Mouse (Mus musculus): ENCODE results near the gene Ccr3. TPM values are rescaled to one million over a fixed set of nuclear protein-coding genes. Genes with fewer than 3 reads are reported as not detected.
"Not testable (repeated sequence)": the region's sequence is repeated elsewhere in the genome, so short reads cannot be mapped to it uniquely, and the experiment has no call there.

The Ccr3 gene
- total RNA-seq, 1 experiment: not detected

- Histone ChIP-seq H3K9me3 (ENCODE audit: control insufficient read depth, insufficient read depth, low read depth, low read length) (no peaks in the 10 kb centered on the region), H3K27ac (ENCODE audit: insufficient read depth, low read depth, low read length, poor library complexity, severe bottlenecking) (no peak overlapping the region), H3K4me3 (ENCODE audit: insufficient read depth in 1 of 2, low read depth in 1 of 2, low read length in 2 of 2, poor library complexity in 1 of 2, severe bottlenecking in 1 of 2) (no peak overlapping the region), H3K36me3 (ENCODE audit: control insufficient read depth, insufficient read depth, low read length, poor library complexity, severe bottlenecking) (no peaks in the 10 kb centered on the region), H3K9ac (ENCODE audit: insufficient read depth, low read depth, low read length, poor library complexity, severe bottlenecking) (no peak overlapping the region), H3K4me1 (ENCODE audit: control insufficient read depth in 2 of 2, insufficient read depth in 2 of 2, low read length in 2 of 2, poor library complexity in 1 of 2) (no peaks in the 10 kb centered on the region)
- TF ChIP-seq ZC3H11A (IDR thresholded peaks at IDR 0.05; ENCODE audit: borderline replicate concordance, low read depth, low read length): no peak
- TF ChIP-seq HCFC1 (IDR thresholded peaks at IDR 0.05; ENCODE audit: borderline replicate concordance, insufficient read depth, low read length): no peak
- TF ChIP-seq MAFK (IDR thresholded peaks at IDR 0.05; ENCODE audit: insufficient read depth, low read depth, low read length): no peak
- no peak for TF ChIP-seq CHD2 (IDR thresholded peaks at IDR 0.05; ENCODE audit: low read depth, low read length)
- TF ChIP-seq ZNF384 (IDR thresholded peaks at IDR 0.05; ENCODE audit: low read depth, low read length): no peak
- no peak for DNase-seq (ENCODE audit: low read depth, low spot score)
- in situ Hi-C loops (cut with MboI; ENCODE audit: low sequenced_read_pairs in 2 of 2, unreplicated experiment in 2 of 2): no loop called here
Measured at GRCm38 (mm10) chr9:124056158-124056709, 34.5 kb downstream of the Ccr3 start.

GRCm38 (mm10) chr9:124059660-124060352, 38.0 kb downstream of the Ccr3 start:
- H3K36me3 ChIP-seq (ENCODE audit: control insufficient read depth, insufficient read depth, low read length, poor library complexity, severe bottlenecking): no peaks in the 10 kb centered on the region

GRCm38 (mm10) chr9:124061474-124062432, 40.0 kb downstream of the Ccr3 start:
- in situ Hi-C loops (cut with MboI; ENCODE audit: low sequenced_read_pairs in 2 of 2, unreplicated experiment in 2 of 2); DNase-seq (ENCODE audit: low read depth, low spot score); H3K9me3 ChIP-seq (ENCODE audit: control insufficient read depth, insufficient read depth, low read depth, low read length); H3K4me3 ChIP-seq (ENCODE audit: insufficient read depth in 1 of 2, low read depth in 1 of 2, low read length in 2 of 2, poor library complexity in 1 of 2, severe bottlenecking in 1 of 2); H3K36me3 ChIP-seq (ENCODE audit: control insufficient read depth, insufficient read depth, low read length, poor library complexity, severe bottlenecking); H3K4me1 ChIP-seq (ENCODE audit: control insufficient read depth in 2 of 2, insufficient read depth in 2 of 2, low read length in 2 of 2, poor library complexity in 1 of 2); H3K27ac ChIP-seq (ENCODE audit: insufficient read depth, low read depth, low read length, poor library complexity, severe bottlenecking); H3K9ac ChIP-seq (ENCODE audit: insufficient read depth, low read depth, low read length, poor library complexity, severe bottlenecking): not testable (repeated sequence)

More at GRCm38 (mm10) chr9:124059660-124060352, 38.0 kb downstream of the Ccr3 start:
- no peak overlapping the region for H3K9ac ChIP-seq (ENCODE audit: insufficient read depth, low read depth, low read length, poor library complexity, severe bottlenecking)
- no peak overlapping the region for H3K4me3 ChIP-seq (ENCODE audit: insufficient read depth in 1 of 2, low read depth in 1 of 2, low read length in 2 of 2, poor library complexity in 1 of 2, severe bottlenecking in 1 of 2)
- no peak overlapping the region for H3K27ac ChIP-seq (ENCODE audit: insufficient read depth, low read depth, low read length, poor library complexity, severe bottlenecking)
- in situ Hi-C loops (cut with MboI; ENCODE audit: low sequenced_read_pairs in 2 of 2, unreplicated experiment in 2 of 2): no loop called here
- DNase-seq (ENCODE audit: low read depth, low spot score): no peak
- no peaks in the 10 kb centered on the region for H3K9me3 ChIP-seq (ENCODE audit: control insufficient read depth, insufficient read depth, low read depth, low read length)
- TF ChIP-seq ZC3H11A (IDR thresholded peaks at IDR 0.05; ENCODE audit: borderline replicate concordance, low read depth, low read length): no peak
- no peak for TF ChIP-seq HCFC1 (IDR thresholded peaks at IDR 0.05; ENCODE audit: borderline replicate concordance, insufficient read depth, low read length)
- TF ChIP-seq CHD2 (IDR thresholded peaks at IDR 0.05; ENCODE audit: low read depth, low read length): no peak
- TF ChIP-seq MAFK (IDR thresholded peaks at IDR 0.05; ENCODE audit: insufficient read depth, low read depth, low read length): no peak
- H3K4me1 ChIP-seq (ENCODE audit: control insufficient read depth in 2 of 2, insufficient read depth in 2 of 2, low read length in 2 of 2, poor library complexity in 1 of 2): no peaks in the 10 kb centered on the region

GRCm38 (mm10) chr9:124066572-124067103, 44.9 kb downstream of the Ccr3 start:
- DNase-seq (ENCODE audit: low read depth, low spot score): no peak
- Histone ChIP-seq H3K4me1 (ENCODE audit: control insufficient read depth in 2 of 2, insufficient read depth in 2 of 2, low read length in 2 of 2, poor library complexity in 1 of 2) (no peaks in the 10 kb centered on the region), H3K36me3 (ENCODE audit: control insufficient read depth, insufficient read depth, low read length, poor library complexity, severe bottlenecking) (no peaks in the 10 kb centered on the region), H3K27ac (ENCODE audit: insufficient read depth, low read depth, low read length, poor library complexity, severe bottlenecking) (no peak overlapping the region), H3K4me3 (ENCODE audit: insufficient read depth in 1 of 2, low read depth in 1 of 2, low read length in 2 of 2, poor library complexity in 1 of 2, severe bottlenecking in 1 of 2) (no peak overlapping the region), H3K9me3 (ENCODE audit: control insufficient read depth, insufficient read depth, low read depth, low read length) (no peaks in the 10 kb centered on the region), H3K9ac (ENCODE audit: insufficient read depth, low read depth, low read length, poor library complexity, severe bottlenecking) (no peak overlapping the region)
- TF ChIP-seq CHD2 (IDR thresholded peaks at IDR 0.05; ENCODE audit: low read depth, low read length) (no peak), MAFK (IDR thresholded peaks at IDR 0.05; ENCODE audit: insufficient read depth, low read depth, low read length) (no peak), ZC3H11A (IDR thresholded peaks at IDR 0.05; ENCODE audit: borderline replicate concordance, low read depth, low read length) (no peak), HCFC1 (IDR thresholded peaks at IDR 0.05; ENCODE audit: borderline replicate concordance, insufficient read depth, low read length) (no peak), ZNF384 (IDR thresholded peaks at IDR 0.05; ENCODE audit: low read depth, low read length) (no peak)
- in situ Hi-C loops (cut with MboI; ENCODE audit: low sequenced_read_pairs in 2 of 2, unreplicated experiment in 2 of 2): no loop called here

Data from ES-E14 (cell line).